ENCODE assay signal across 10 mouse cellular contexts in genomic region chr5:146420081-146420480, GRCm38 (mm10). TPM values are rescaled to one million over a fixed set of nuclear protein-coding genes. Genes with fewer than 3 reads are reported as not detected.
A peak's percentile ranks its signal among the peaks of the same experiment; 100 is the strongest.
DNase-seq lines count a peak whose midpoint lies in the region; ATAC-seq and TF ChIP-seq lines count a peak whose summit lies in the region.
"Had no signal": no experiment of that assay in that cellular context is flagged by ENCODE, and none has a peak within 500 bp of the region (broad histone marks: within the 10 kb centered on the region; RNA-seq: fewer than 3 reads in every experiment).

No protein-coding gene starts in this region.

- H3K9me3 ChIP-seq in neural tube, embryonic 15.5 days (replicated peaks): no peaks in the 10 kb centered on the region
- H3K9me3 ChIP-seq: heart, embryonic 15.5 days had no signal

- ATAC-seq in neural tube, embryonic 15.5 days (ENCODE audit: low FRiP score): no peak

- no peaks in the 10 kb centered on the region for H3K27me3 ChIP-seq in neural tube, embryonic 15.5 days (replicated peaks)
- H3K27me3 ChIP-seq in small intestine, adult 2 months (ENCODE audit: control insufficient read depth, insufficient read depth, low read length): no peaks in the 10 kb centered on the region

- H3K9ac ChIP-seq in neural tube, embryonic 15.5 days (replicated peaks): no peak overlapping the region
- H3K9ac ChIP-seq: heart, embryonic 15.5 days had no signal

- H3K4me1 ChIP-seq in neural tube, embryonic 15.5 days: peaks cover 36% of the 10 kb centered on the region
- H3K4me1 ChIP-seq in small intestine, adult 2 months (ENCODE audit: control insufficient read depth, insufficient read depth, insufficient read length, low read length): 0 out of 2 replicates have a peak, but pooled peaks cover 2% of the 10 kb centered on the region

- no peak for TF ChIP-seq POLR2A in small intestine, adult 2 months (IDR thresholded peaks at IDR 0.05; ENCODE audit: low read depth, low read length)

- no peak overlapping the region for H3K27ac ChIP-seq in neural tube, embryonic 15.5 days (replicated peaks)
- no peak overlapping the region for H3K27ac ChIP-seq in small intestine, adult 2 months (ENCODE audit: insufficient read depth, low read depth, low read length)
- H3K27ac ChIP-seq: heart, embryonic 15.5 days had no signal

- H3K4me2 ChIP-seq in neural tube, embryonic 15.5 days: no peak overlapping the region
- H3K4me2 ChIP-seq: heart, embryonic 15.5 days had no signal

- H3K4me3 ChIP-seq in neural tube, embryonic 15.5 days (replicated peaks): no peak overlapping the region
- no peak overlapping the region for H3K4me3 ChIP-seq in small intestine, adult 2 months (ENCODE audit: low read depth, low read length)
- H3K4me3 ChIP-seq: heart, embryonic 15.5 days had no signal

- peak; percentile 37 for DNase-seq in cerebellum, adult 9-10 months
- DNase-seq in cerebellum, adult 18-20 months: no peak
- peak; percentile 27 for DNase-seq in neural tube, embryonic 10.5 days (ENCODE audit: extremely low spot score, low spot score)
- DNase-seq in embryo, embryonic 11.5 days (ENCODE audit: low read depth, low spot score): peak; percentile 32
- DNase-seq in liver: peak; percentile 18
- no peak for DNase-seq in layer of hippocampus, adult 18-20 months (ENCODE audit: low spot score in 2 of 2)

- 71% methylated on average over 1 of the region's 1 CpGs for WGBS in neural tube, embryonic 15.5 days
- 39% methylated on average over 1 of the region's 1 CpGs for WGBS in small intestine, adult 2 months

- TF ChIP-seq CTCF in small intestine, adult 2 months (IDR thresholded peaks at IDR 0.05; ENCODE audit: extremely low read depth, insufficient read length, insufficient replicate concordance, low read depth, low read length): peak; percentile 66; the same call in 1 of the 2 replicates

- H3K36me3 ChIP-seq in neural tube, embryonic 15.5 days: no peaks in the 10 kb centered on the region
- no peaks in the 10 kb centered on the region for H3K36me3 ChIP-seq in small intestine, adult 2 months (ENCODE audit: control insufficient read depth, insufficient read depth, low read length)
- H3K36me3 ChIP-seq: G1E; heart, embryonic 15.5 days had no signal

RNA-seq across cellular contexts. Expression of gene Wasf3, which starts 35.3 kb away (rescaled TPM):
- polyA plus RNA-seq in neural tube, embryonic 15.5 days (2015; fragmentation: Nextera tagmentation; extraction: Ambion mirVana): 19.4 and 22.2 TPM in 2 replicates
- polyA plus RNA-seq in small intestine, adult 2 months (2012; rRNA removed): 0.86 and 1.1 TPM in 2 replicates
- total RNA-seq in layer of hippocampus, adult 18-20 months (2021): 100 to 1,000 TPM; 104 to 106 TPM
- polyA plus RNA-seq: G1E had no signal

Comparison
In these comparisons a context has a peak if more than half of its experiments do, and no peak if none do; other contexts are left out.
1. DNase-seq: peak in cerebellum, adult 9-10 months (single experiment), neural tube, embryonic 10.5 days (single experiment), embryo, embryonic 11.5 days (single experiment) and liver (single experiment); none in cerebellum, adult 18-20 months (0 of 2) and layer of hippocampus, adult 18-20 months (0 of 2).